Mouse (Mus musculus) olfactory bulb, adult 2 months (tissue): ENCODE measurements at regions not wholly inside any gene's neighbourhood (a gene's known extent, or its start where the extent isn't known, plus 50 kb on each side); places are given as distances from the start of the nearest gene placed in this dataset.

ENCODE experiments used
- CTCF ChIP-seq: fragments of 200-500 bp; IDR thresholded peaks from 2 replicates; pipeline ENCODE4 v1.5.1; 2012; ENCODE audit warnings: low read depth, mild to moderate bottlenecking, low read length, moderate library complexity; ENCODE audit not compliant: insufficient read depth
- POLR2A ChIP-seq: fragments of 200-500 bp; IDR thresholded peaks from 2 replicates; pipeline ENCODE4 v1.6.1; 2012; ENCODE audit warnings: mild to moderate bottlenecking, low read depth, low read length, moderate library complexity; ENCODE audit not compliant: insufficient read depth

- no peak for TF ChIP-seq POLR2A
- no peak for TF ChIP-seq CTCF
These were observed 216.9 kb upstream of the Dio3 start for GRCm38 (mm10) chr12:110061961-110062360.
